Mouse (Mus musculus): ENCODE results near the gene Dennd4b. TPM values are rescaled to one million over a fixed set of nuclear protein-coding genes. Genes with fewer than 3 reads are reported as not detected.
"Not testable (repeated sequence)": the region's sequence is repeated elsewhere in the genome, so short reads cannot be mapped to it uniquely, and the experiment has no call there.

Gene Dennd4b
- polyA plus RNA-seq, 2 experiments, result 1.0 to 3.9 TPM

DNA sequence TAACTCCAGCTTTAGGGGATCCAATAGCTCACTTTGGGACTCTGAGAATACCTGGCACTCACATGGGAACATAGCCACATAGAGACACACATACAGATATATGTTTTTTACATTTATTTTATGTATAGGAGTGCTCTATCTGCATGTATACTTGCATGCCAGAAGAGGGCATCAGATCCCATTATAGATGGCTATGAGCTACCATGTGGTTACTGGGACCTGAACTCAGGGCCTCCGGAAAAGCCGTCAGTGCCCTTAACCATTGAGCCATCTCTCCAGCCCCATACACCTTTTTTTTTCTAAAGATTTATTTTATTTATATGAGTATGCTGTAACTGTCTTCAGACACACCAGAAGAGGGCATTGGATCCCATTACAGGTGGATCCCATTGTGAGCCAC lies 19.2 kb downstream of the Dennd4b start:
- Histone ChIP-seq H3K4me1 (replicated peaks; ENCODE audit: control insufficient read depth in 2 of 2, insufficient read depth in 2 of 2, low read length in 1 of 2) (no peaks in the 10 kb centered on the region), H3K27me3 (ENCODE audit: control insufficient read depth, insufficient read depth, low read length) (no peaks in the 10 kb centered on the region), H3K9ac (replicated peaks) (no peak overlapping the region), H3K36me3 (replicated peaks; ENCODE audit: control insufficient read depth, insufficient read depth, low read depth) (no peaks in the 10 kb centered on the region), H3K9me3 (ENCODE audit: control insufficient read depth, low read length) (no peaks in the 10 kb centered on the region), H3K4me3 (ENCODE audit: insufficient read depth in 1 of 2, low read depth in 2 of 2, low read length in 2 of 2) (no peak overlapping the region), H3K27ac (no peak overlapping the region), H3K4me2 (ENCODE audit: low read depth) (no peak overlapping the region)
- WGBS (ENCODE audit: insufficient replicate concordance), result 84% methylated on average over 2 of the region's 2 CpGs
- DNase-seq (ENCODE audit: low read depth in 3 of 3, low spot score in 3 of 3) (no peak), ATAC-seq (ENCODE audit: insufficient read depth) (no peak)
- TF ChIP-seq CTCF (IDR thresholded peaks at IDR 0.05; ENCODE audit: low read depth) (peak; percentile 29; the same call in 1 of the 2 replicates), EP300 (IDR thresholded peaks at IDR 0.05; ENCODE audit: low read depth) (no peak)

GRCm38 (mm10) chr3:90289403-90289802 lies 24.4 kb downstream of the Dennd4b start:
- WGBS (ENCODE audit: insufficient replicate concordance), result 50% methylated on average over 2 of the region's 3 CpGs
- not testable (repeated sequence) for H3K4me3 ChIP-seq (ENCODE audit: insufficient read depth in 1 of 2, low read depth in 2 of 2, low read length in 2 of 2); H3K27me3 ChIP-seq (ENCODE audit: control insufficient read depth, insufficient read depth, low read length); DNase-seq (ENCODE audit: low read depth in 3 of 3, low spot score in 3 of 3); H3K9ac ChIP-seq (replicated peaks); H3K27ac ChIP-seq; H3K4me2 ChIP-seq (ENCODE audit: low read depth); H3K36me3 ChIP-seq (replicated peaks; ENCODE audit: control insufficient read depth, insufficient read depth, low read depth); H3K9me3 ChIP-seq (ENCODE audit: control insufficient read depth, low read length); ATAC-seq (ENCODE audit: insufficient read depth)
- H3K4me1 ChIP-seq (replicated peaks; ENCODE audit: control insufficient read depth in 2 of 2, insufficient read depth in 2 of 2, low read length in 1 of 2), result peaks cover 9 to 11% of the 10 kb centered on the region in 2 experiments

DNA sequence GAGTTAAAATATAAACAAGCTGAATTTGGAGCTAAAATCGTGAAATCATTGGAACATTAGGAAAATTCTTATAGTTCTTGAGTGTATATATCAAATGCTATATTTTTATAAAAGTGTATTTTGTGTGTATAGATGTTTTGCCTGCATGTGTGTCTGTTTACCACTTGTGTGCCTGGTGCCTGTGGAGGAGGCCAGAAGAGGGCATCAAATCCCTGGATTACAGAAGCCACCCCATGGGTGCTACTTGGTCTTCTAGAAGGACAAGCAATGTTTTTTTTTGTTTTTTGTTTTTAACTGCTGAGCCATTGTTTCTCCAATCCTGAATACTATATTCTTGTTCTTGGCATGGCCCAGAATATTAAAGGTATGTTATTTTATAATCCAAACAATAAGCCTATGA lies 25.6 kb downstream of the Dennd4b start:
- Histone ChIP-seq H3K27me3 (ENCODE audit: control insufficient read depth, insufficient read depth, low read length) (no peaks in the 10 kb centered on the region), H3K27ac (no peak overlapping the region), H3K9me3 (ENCODE audit: control insufficient read depth, low read length) (no peaks in the 10 kb centered on the region), H3K4me1 (replicated peaks; ENCODE audit: control insufficient read depth in 2 of 2, insufficient read depth in 2 of 2, low read length in 1 of 2) (peaks cover 19% of the 10 kb centered on the region in 2 experiments), H3K36me3 (replicated peaks; ENCODE audit: control insufficient read depth, insufficient read depth, low read depth) (no peaks in the 10 kb centered on the region), H3K4me2 (ENCODE audit: low read depth) (no peak overlapping the region), H3K4me3 (ENCODE audit: insufficient read depth in 1 of 2, low read depth in 2 of 2, low read length in 2 of 2) (no peak overlapping the region), H3K9ac (replicated peaks) (no peak overlapping the region)
- ATAC-seq (ENCODE audit: insufficient read depth) (no peak), DNase-seq (ENCODE audit: low read depth in 3 of 3, low spot score in 3 of 3) (no peak)
- no peak for TF ChIP-seq EP300 (IDR thresholded peaks at IDR 0.05; ENCODE audit: low read depth)
- 0 out of 2 replicates have a peak, but pooled peaks have one; percentile 8 for TF ChIP-seq CTCF (IDR thresholded peaks at IDR 0.05; ENCODE audit: low read depth)
- 79% methylated on average over 1 of the region's 1 CpGs for WGBS (ENCODE audit: insufficient replicate concordance)

DNA sequence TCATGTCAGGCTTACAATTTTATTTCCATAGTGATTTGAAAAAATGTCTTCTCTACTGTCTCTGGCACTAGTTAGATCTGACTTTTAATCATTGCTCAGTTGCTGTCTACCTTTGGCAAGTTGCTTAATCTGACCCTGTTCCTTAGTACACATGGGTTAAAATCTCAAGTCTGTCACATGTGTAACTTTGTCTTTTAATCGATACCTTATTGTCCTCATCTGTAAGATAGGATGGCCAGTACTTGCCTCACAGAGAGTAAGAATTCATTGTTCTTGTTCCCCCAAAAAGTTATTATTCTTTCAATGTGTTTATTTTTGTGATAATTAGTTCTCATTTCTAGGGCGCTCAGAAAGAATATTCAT lies 27.0 kb downstream of the Dennd4b start:
- WGBS (ENCODE audit: insufficient replicate concordance), result 24% methylated on average over 2 of the region's 2 CpGs
- H3K27me3 ChIP-seq (ENCODE audit: control insufficient read depth, insufficient read depth, low read length), result no peaks in the 10 kb centered on the region
- TF ChIP-seq EP300 (IDR thresholded peaks at IDR 0.05; ENCODE audit: low read depth), result no peak
- TF ChIP-seq CTCF (IDR thresholded peaks at IDR 0.05; ENCODE audit: low read depth), result no peak
- no peaks in the 10 kb centered on the region for H3K9me3 ChIP-seq (ENCODE audit: control insufficient read depth, low read length)
- H3K4me3 ChIP-seq (ENCODE audit: insufficient read depth in 1 of 2, low read depth in 2 of 2, low read length in 2 of 2), result peak overlapping the region; percentile 76 to 97; a peak in 3 of 4 replicates
- ATAC-seq (ENCODE audit: insufficient read depth) (no peak), DNase-seq (ENCODE audit: low read depth in 3 of 3, low spot score in 3 of 3) (no peak)
- H3K9ac ChIP-seq (replicated peaks), result peak overlapping the region; percentile 90; the same call in 1 of the 2 replicates
- no peaks in the 10 kb centered on the region for H3K36me3 ChIP-seq (replicated peaks; ENCODE audit: control insufficient read depth, insufficient read depth, low read depth)
- peaks cover 19% of the 10 kb centered on the region in 2 experiments for H3K4me1 ChIP-seq (replicated peaks; ENCODE audit: control insufficient read depth in 2 of 2, insufficient read depth in 2 of 2, low read length in 1 of 2)
- peak overlapping the region; percentile 93 for H3K4me2 ChIP-seq (ENCODE audit: low read depth)
- H3K27ac ChIP-seq, result peak overlapping the region; percentile 91

DNA sequence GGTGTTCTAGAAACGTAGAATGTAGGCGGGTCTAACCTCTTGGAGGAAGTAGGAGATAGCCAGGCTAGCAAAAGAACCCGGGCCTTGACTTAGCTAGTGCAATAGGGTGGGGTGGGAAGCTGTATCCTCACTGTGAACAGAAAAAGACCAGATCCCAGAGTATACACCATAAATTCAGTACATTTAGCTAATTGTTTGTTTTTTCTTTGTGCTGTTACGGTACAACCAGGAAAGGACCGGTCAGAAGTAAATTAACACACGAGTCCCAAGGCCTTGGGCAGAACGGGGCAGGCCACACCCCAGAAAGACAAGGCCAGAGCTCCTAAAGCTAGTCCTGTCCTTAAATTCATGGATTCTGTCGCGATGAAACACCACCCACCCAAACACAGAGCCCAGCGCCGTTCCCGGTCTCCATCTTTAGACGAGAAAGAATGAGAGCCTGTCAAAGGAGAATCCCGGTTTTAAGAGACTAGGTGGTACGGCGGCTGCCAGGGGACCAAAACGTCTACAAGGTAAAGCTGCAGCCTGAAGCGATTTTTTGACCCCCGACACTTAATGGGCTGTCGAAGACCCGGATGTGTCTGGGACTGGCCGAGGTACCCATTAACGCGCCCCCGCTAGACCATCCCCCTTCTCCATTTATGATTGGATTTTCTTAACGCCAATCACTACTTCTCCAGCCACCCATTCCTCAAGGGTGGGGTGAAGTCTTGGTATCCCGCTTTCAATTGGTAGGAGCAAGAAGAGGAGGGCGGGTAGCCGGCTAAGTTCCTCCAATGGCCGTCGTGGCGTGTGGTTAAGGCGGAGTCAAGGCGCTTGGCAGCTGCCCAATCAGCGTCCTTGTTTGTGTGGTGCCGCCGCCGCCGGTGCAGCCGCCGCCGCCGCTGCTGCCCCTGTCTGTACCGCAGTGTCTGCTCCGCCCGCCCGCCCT lies 27.6 kb downstream of the Dennd4b start, which contains the start of gene Gatad2b:
Gatad2b (plus strand) TSS at position 834 of the 931 bp plus-strand sequence.
- peak within 1 kb of the TSS; percentile 95 for H3K4me2 ChIP-seq (ENCODE audit: low read depth)
- no peaks in the 10 kb centered on the region for H3K9me3 ChIP-seq (ENCODE audit: control insufficient read depth, low read length)
- TF ChIP-seq EP300 (IDR thresholded peaks at IDR 0.05; ENCODE audit: low read depth) (no peak), CTCF (IDR thresholded peaks at IDR 0.05; ENCODE audit: low read depth) (no peak)
- H3K4me3 ChIP-seq (ENCODE audit: insufficient read depth in 1 of 2, low read depth in 2 of 2, low read length in 2 of 2), result peak within 1 kb of the TSS; percentile 81 to 97
- WGBS (ENCODE audit: insufficient replicate concordance), result under 1% methylated on average over 47 of the region's 47 CpGs
- peaks cover 19% of the 10 kb centered on the region in 2 experiments for H3K4me1 ChIP-seq (replicated peaks; ENCODE audit: control insufficient read depth in 2 of 2, insufficient read depth in 2 of 2, low read length in 1 of 2)
- peak within 1 kb of the TSS; percentile 91 for H3K27ac ChIP-seq
- H3K36me3 ChIP-seq (replicated peaks; ENCODE audit: control insufficient read depth, insufficient read depth, low read depth), result no peaks in the 10 kb centered on the region
- peak; percentile 99 to 100 (median 100) for DNase-seq (ENCODE audit: low read depth in 3 of 3, low spot score in 3 of 3)
- peak; percentile 96 for ATAC-seq (ENCODE audit: insufficient read depth)
- H3K27me3 ChIP-seq (ENCODE audit: control insufficient read depth, insufficient read depth, low read length), result no peaks in the 10 kb centered on the region
- H3K9ac ChIP-seq (replicated peaks), result peak within 1 kb of the TSS; percentile 98
